9 mouse cellular contexts compared by ENCODE assay signal in the genomic region with DNA sequence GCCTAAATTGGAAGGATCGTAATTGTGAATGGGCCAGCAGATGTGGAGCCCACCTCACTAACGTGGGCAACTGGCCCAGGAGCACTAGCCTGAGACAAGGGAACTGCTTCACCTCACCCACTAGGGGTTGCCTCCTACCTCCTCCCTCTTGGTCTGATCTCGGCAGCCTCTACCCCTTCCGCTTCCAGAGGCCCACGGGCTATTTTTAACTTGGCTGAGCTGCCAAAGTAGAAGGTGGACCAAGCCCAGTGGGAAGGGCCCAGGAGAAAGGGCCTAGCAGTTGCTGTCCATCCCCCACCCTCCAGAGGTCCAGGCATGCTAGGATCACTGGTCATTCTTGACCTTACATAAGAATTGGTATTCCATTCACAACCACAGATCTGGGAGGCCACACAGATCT. TPM values are rescaled to one million over a fixed set of nuclear protein-coding genes. Genes with fewer than 3 reads are reported as not detected.
DNase-seq lines count a peak whose midpoint lies in the region; ATAC-seq lines count a peak whose summit lies in the region.
"Had no signal": no experiment of that assay in that cellular context is flagged by ENCODE, and none has a peak within 500 bp of the region (broad histone marks: within the 10 kb centered on the region; RNA-seq: fewer than 3 reads in every experiment).

No protein-coding gene starts in this region.

- no peaks in the 10 kb centered on the region for H3K36me3 ChIP-seq in heart, embryonic 16.5 days (ENCODE audit: control insufficient read depth, insufficient read depth)
- no peaks in the 10 kb centered on the region for H3K36me3 ChIP-seq in liver, embryonic 12.5 days
- H3K36me3 ChIP-seq in forebrain, embryonic 14.5 days (ENCODE audit: control insufficient read depth, insufficient read depth, low read length) = no peaks in the 10 kb centered on the region

- H3K4me1 ChIP-seq in heart, embryonic 16.5 days (ENCODE audit: control insufficient read depth, insufficient read depth, low read length) = peaks cover 26% of the 10 kb centered on the region
- peaks cover 26% of the 10 kb centered on the region for H3K4me1 ChIP-seq in liver, embryonic 12.5 days
- H3K4me1 ChIP-seq in forebrain, embryonic 14.5 days (ENCODE audit: control insufficient read depth, insufficient read depth, low read length) = no peaks in the 10 kb centered on the region

- DNase-seq in 3134 (ENCODE audit: extremely low read depth, insufficient read length, low spot score) = peak; percentile 49
- DNase-seq in cerebellum, postnatal 10 days = peak; percentile 35 to 45
- DNase-seq in forebrain, embryonic 14.5 days (ENCODE audit: low spot score) = no peak
- DNase-seq in layer of hippocampus, adult 9-10 months (ENCODE audit: low spot score) = no peak
- DNase-seq in layer of hippocampus, adult 9-11 months = no peak
- DNase-seq in left cerebral cortex, adult 11 months (ENCODE audit: low spot score) = no peak

- peak overlapping the region; percentile 3; the same call in 1 of the 2 replicates for H3K4me2 ChIP-seq in heart, embryonic 16.5 days (ENCODE audit: low read depth, low read length)
- 0 out of 2 replicates have a peak overlapping the region, but pooled peaks have one; percentile 7 for H3K4me2 ChIP-seq in liver, embryonic 12.5 days
- no peak overlapping the region for H3K4me2 ChIP-seq in forebrain, embryonic 14.5 days (ENCODE audit: low read length)

- H3K9ac ChIP-seq in heart, embryonic 16.5 days (ENCODE audit: low read length) = no peak overlapping the region
- no peak overlapping the region for H3K9ac ChIP-seq in liver, embryonic 12.5 days
- no peak overlapping the region for H3K9ac ChIP-seq in forebrain, embryonic 14.5 days (ENCODE audit: low read length)

- ATAC-seq in heart, embryonic 16.5 days (replicated peaks; ENCODE audit: extremely low read depth, insufficient read depth, low FRiP score) = peak; percentile 88
- peak; percentile 50 for ATAC-seq in liver, embryonic 12.5 days
- no peak for ATAC-seq in forebrain, embryonic 14.5 days
- ATAC-seq: Patski had no signal

- no peaks in the 10 kb centered on the region for H3K27me3 ChIP-seq in heart, embryonic 16.5 days (ENCODE audit: control insufficient read depth, insufficient read depth, low read length)
- H3K27me3 ChIP-seq in liver, embryonic 12.5 days (replicated peaks) = 0 out of 2 replicates have a peak, but pooled peaks cover 9% of the 10 kb centered on the region
- H3K27me3 ChIP-seq in forebrain, embryonic 14.5 days (replicated peaks; ENCODE audit: control insufficient read depth, insufficient read depth, low read length) = no peaks in the 10 kb centered on the region

- 23% methylated on average over 5 of the region's 5 CpGs for WGBS in heart, embryonic 16.5 days
- WGBS in liver, embryonic 12.5 days (ENCODE audit: insufficient replicate concordance) = 27% methylated on average over 5 of the region's 5 CpGs
- whole genome bisulfite sequencing in forebrain, embryonic 14.5 days = 60% methylated on average over 5 of the region's 5 CpGs

- peak overlapping the region; percentile 82 for H3K27ac ChIP-seq in heart, embryonic 16.5 days (ENCODE audit: low read length)
- H3K27ac ChIP-seq in liver, embryonic 12.5 days = no peak overlapping the region
- H3K27ac ChIP-seq in forebrain, embryonic 14.5 days (ENCODE audit: low read depth, low read length) = no peak overlapping the region

- H3K9me3 ChIP-seq in heart, embryonic 16.5 days (replicated peaks; ENCODE audit: control insufficient read depth, low read length) = no peaks in the 10 kb centered on the region
- no peaks in the 10 kb centered on the region for H3K9me3 ChIP-seq in liver, embryonic 12.5 days (replicated peaks)
- no peaks in the 10 kb centered on the region for H3K9me3 ChIP-seq in forebrain, embryonic 14.5 days (replicated peaks; ENCODE audit: control insufficient read depth, low read length)

- no peak overlapping the region for H3K4me3 ChIP-seq in heart, embryonic 16.5 days (ENCODE audit: low read length)
- H3K4me3 ChIP-seq in liver, embryonic 12.5 days = no peak overlapping the region
- H3K4me3 ChIP-seq in forebrain, embryonic 14.5 days (ENCODE audit: low read depth, low read length) = no peak overlapping the region

RNA-seq across cellular contexts. Expression of a gene that starts 12.0 kb away (rescaled TPM):
- 9.8 and 10.3 TPM in 2 replicates for polyA plus RNA-seq in heart, embryonic 16.5 days (2015; fragmentation: Nextera tagmentation; extraction: Ambion mirVana)
- 15.5 and 16.9 TPM in 2 replicates for polyA plus RNA-seq in liver, embryonic 12.5 days (2016; fragmentation: Nextera tagmentation; extraction: Ambion mirVana)
- 7.6 and 8.6 TPM in 2 replicates for polyA plus RNA-seq in forebrain, embryonic 14.5 days (2014; fragmentation: Nextera tagmentation; extraction: Ambion mirVana)

RNA-seq across cellular contexts. Expression of a gene that starts 21.8 kb away (rescaled TPM):
- polyA plus RNA-seq in heart, embryonic 16.5 days (2015; fragmentation: Nextera tagmentation; extraction: Ambion mirVana) = 0.17 and 0.19 TPM in 2 replicates
- 0.12 TPM in 1 of 2 replicates, not detected in the other for polyA plus RNA-seq in liver, embryonic 12.5 days (2016; fragmentation: Nextera tagmentation; extraction: Ambion mirVana)
- polyA plus RNA-seq in forebrain, embryonic 14.5 days (2014; fragmentation: Nextera tagmentation; extraction: Ambion mirVana) = not detected in 2 replicates

RNA-seq across cellular contexts. Expression of a gene that starts 25.7 kb away (rescaled TPM):
- polyA plus RNA-seq in heart, embryonic 16.5 days (2015; fragmentation: Nextera tagmentation; extraction: Ambion mirVana) = 123 and 125 TPM in 2 replicates
- polyA plus RNA-seq in liver, embryonic 12.5 days (2016; fragmentation: Nextera tagmentation; extraction: Ambion mirVana) = 93.4 and 95.8 TPM in 2 replicates
- 143 and 151 TPM in 2 replicates for polyA plus RNA-seq in forebrain, embryonic 14.5 days (2014; fragmentation: Nextera tagmentation; extraction: Ambion mirVana)

RNA-seq across cellular contexts. Expression of a gene that starts 49.0 kb away (rescaled TPM):
- polyA plus RNA-seq in heart, embryonic 16.5 days (2015; fragmentation: Nextera tagmentation; extraction: Ambion mirVana) = 77.9 and 82.1 TPM in 2 replicates
- 43.6 and 45.0 TPM in 2 replicates for polyA plus RNA-seq in liver, embryonic 12.5 days (2016; fragmentation: Nextera tagmentation; extraction: Ambion mirVana)
- polyA plus RNA-seq in forebrain, embryonic 14.5 days (2014; fragmentation: Nextera tagmentation; extraction: Ambion mirVana) = 127 and 165 TPM in 2 replicates

Comparison
In these comparisons a context has a peak if more than half of its experiments do, and no peak if none do; other contexts are left out.
1. DNase-seq: peak in 3134 (single experiment) and cerebellum, postnatal 10 days (2 of 2); none in forebrain, embryonic 14.5 days (single experiment), layer of hippocampus, adult 9-10 months (single experiment), layer of hippocampus, adult 9-11 months (single experiment) and left cerebral cortex, adult 11 months (single experiment).